Mouse (Mus musculus): ENCODE measurements around the gene Plcxd2. TPM values are rescaled to one million over a fixed set of nuclear protein-coding genes. Genes with fewer than 3 reads are reported as not detected.

Plcxd2 gene
- polyA plus RNA-seq, 1 experiment from 2014 or later = 0.78 TPM

DNA sequence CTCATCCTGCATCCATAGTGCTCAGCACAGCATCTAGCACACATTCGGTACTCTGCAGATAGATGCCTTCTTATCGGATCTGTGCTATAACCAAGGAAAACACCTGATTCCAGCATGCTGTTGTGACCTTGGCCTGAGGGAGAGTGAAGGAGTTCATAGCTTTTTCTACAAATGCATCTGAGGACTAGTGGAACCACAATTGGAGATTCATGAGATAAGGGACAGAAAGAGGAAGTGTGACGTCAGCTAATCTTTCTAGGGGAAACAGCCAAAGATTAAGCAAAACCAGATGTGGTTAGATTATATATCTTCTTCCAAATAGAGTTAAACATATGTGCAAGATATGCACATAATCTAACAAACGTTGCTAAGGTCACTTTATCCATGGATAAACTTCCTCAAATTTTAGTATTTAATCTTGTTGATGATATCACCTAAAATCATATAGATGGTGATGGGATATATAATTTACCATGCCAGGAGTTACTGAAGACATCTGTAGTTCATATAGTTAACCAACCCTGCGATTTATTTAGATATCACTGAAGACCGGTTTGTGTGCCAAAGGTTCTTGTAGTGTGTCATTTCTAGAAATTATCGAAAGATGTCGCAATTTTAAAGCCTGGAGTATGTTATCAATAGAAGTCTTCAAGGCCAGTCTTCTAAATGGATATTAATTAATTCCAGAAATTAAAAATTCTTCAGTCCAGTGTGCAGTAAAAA, 67.7 kb downstream of the Plcxd2 start:
- Histone ChIP-seq H3K4me1 (ENCODE audit: insufficient read depth) (0 out of 2 replicates have a peak, but pooled peaks cover 4% of the 10 kb centered on the region), H3K4me3 (ENCODE audit: low read depth, low read length) (no peak overlapping the region), H3K4me2 (no peak overlapping the region), H3K9ac (no peak overlapping the region), H3K27me3 (ENCODE audit: insufficient read depth, low read length) (no peaks in the 10 kb centered on the region), H3K36me3 (ENCODE audit: insufficient read depth) (no peaks in the 10 kb centered on the region), H3K27ac (ENCODE audit: low read depth) (no peak overlapping the region), H3K9me3 (ENCODE audit: low read depth, low read length) (no peaks in the 10 kb centered on the region)
- 71% methylated on average over 8 of the region's 8 CpGs for WGBS
- DNase-seq (no peak), ATAC-seq (ENCODE audit: insufficient read depth) (no peak)
- no peak for TF ChIP-seq CTCF (IDR thresholded peaks at IDR 0.05; ENCODE audit: low read depth)

DNA sequence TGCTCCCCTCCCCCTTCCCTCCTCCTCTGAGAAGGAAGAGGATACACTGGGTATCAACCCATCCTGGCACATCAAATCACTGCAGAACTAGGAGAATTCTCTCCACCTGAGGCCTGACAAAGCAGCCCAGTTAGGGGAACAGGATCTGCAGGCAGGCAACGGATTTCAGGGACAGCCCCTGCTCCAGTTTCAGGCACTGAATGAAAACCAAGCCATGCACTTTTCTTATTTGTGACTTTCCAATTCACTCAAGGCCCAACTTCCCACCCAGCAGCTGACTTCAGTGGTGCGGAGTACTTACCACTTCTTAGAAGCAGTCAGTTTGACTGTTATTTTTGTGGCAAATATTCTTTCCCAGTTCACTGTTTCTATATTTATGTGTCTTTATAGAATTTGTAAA, 69.3 kb downstream of the Plcxd2 start:
- ATAC-seq (ENCODE audit: insufficient read depth) (no peak), DNase-seq (no peak)
- TF ChIP-seq CTCF (IDR thresholded peaks at IDR 0.05; ENCODE audit: low read depth) = no peak
- Histone ChIP-seq H3K4me2 (no peak overlapping the region), H3K4me1 (ENCODE audit: insufficient read depth) (0 out of 2 replicates have a peak, but pooled peaks cover 4% of the 10 kb centered on the region), H3K9ac (no peak overlapping the region), H3K36me3 (ENCODE audit: insufficient read depth) (no peaks in the 10 kb centered on the region), H3K9me3 (ENCODE audit: low read depth, low read length) (no peaks in the 10 kb centered on the region), H3K27ac (ENCODE audit: low read depth) (no peak overlapping the region), H3K4me3 (ENCODE audit: low read depth, low read length) (no peak overlapping the region), H3K27me3 (ENCODE audit: insufficient read depth, low read length) (no peaks in the 10 kb centered on the region)
- 79% methylated on average over 2 of the region's 2 CpGs for WGBS

DNA sequence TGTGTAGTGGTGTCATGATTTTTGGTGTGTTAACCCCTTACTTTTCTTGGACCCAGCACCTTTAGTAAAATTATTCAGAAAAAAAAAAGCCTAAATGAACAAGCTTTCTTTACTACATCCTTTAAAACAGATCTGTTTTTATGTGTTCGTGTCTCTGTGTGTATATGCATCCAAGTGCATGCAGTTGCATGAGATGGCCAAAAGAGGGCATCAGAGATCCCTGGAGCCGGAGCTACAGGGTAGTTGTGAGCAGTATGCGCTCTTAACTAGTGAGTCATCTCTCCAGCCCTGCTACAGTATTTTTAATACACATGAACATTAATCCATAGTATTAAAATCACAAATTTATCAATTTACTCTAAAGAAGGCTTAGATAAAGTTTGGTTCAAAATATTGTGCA, 70.6 kb downstream of the Plcxd2 start:
- Histone ChIP-seq H3K27me3 (ENCODE audit: insufficient read depth, low read length) (no peaks in the 10 kb centered on the region), H3K27ac (ENCODE audit: low read depth) (no peak overlapping the region), H3K36me3 (ENCODE audit: insufficient read depth) (no peaks in the 10 kb centered on the region), H3K9ac (no peak overlapping the region), H3K4me2 (no peak overlapping the region), H3K9me3 (ENCODE audit: low read depth, low read length) (no peaks in the 10 kb centered on the region), H3K4me3 (ENCODE audit: low read depth, low read length) (no peak overlapping the region), H3K4me1 (ENCODE audit: insufficient read depth) (no peaks in the 10 kb centered on the region)
- TF ChIP-seq CTCF (IDR thresholded peaks at IDR 0.05; ENCODE audit: low read depth) = peak; percentile 42
- ATAC-seq (ENCODE audit: insufficient read depth) (no peak), DNase-seq (no peak)
- 94% methylated on average over 3 of the region's 3 CpGs for WGBS

DNA sequence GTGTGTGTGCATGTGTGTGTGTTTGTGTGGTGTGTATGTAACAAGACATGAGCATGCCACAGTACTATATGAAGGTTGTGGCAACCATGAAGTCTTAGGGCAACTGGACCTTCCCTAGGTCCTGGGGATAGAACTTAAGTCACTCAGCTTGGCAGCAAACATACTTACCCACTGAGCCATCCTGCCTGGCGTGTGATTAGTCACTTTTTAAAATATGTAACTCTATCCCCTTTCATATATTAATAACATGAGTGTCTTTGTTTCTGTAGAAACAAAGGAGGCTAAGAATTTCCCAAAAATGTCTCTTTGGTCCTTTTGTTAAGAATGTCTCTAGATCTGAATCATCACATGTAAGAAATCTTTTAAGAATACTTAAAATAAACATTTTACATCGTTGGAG, 72.6 kb downstream of the Plcxd2 start:
- H3K4me3 ChIP-seq (ENCODE audit: low read depth, low read length) = no peak overlapping the region
- 38% methylated on average over 2 of the region's 2 CpGs for WGBS
- no peaks in the 10 kb centered on the region for H3K36me3 ChIP-seq (ENCODE audit: insufficient read depth)
- H3K9me3 ChIP-seq (ENCODE audit: low read depth, low read length) = no peaks in the 10 kb centered on the region
- no peak overlapping the region for H3K4me2 ChIP-seq
- TF ChIP-seq CTCF (IDR thresholded peaks at IDR 0.05; ENCODE audit: low read depth) = no peak
- H3K27me3 ChIP-seq (ENCODE audit: insufficient read depth, low read length) = no peaks in the 10 kb centered on the region
- H3K27ac ChIP-seq (ENCODE audit: low read depth) = no peak overlapping the region
- DNase-seq (no peak), ATAC-seq (ENCODE audit: insufficient read depth) (no peak)
- no peaks in the 10 kb centered on the region for H3K4me1 ChIP-seq (ENCODE audit: insufficient read depth)
- no peak overlapping the region for H3K9ac ChIP-seq

DNA sequence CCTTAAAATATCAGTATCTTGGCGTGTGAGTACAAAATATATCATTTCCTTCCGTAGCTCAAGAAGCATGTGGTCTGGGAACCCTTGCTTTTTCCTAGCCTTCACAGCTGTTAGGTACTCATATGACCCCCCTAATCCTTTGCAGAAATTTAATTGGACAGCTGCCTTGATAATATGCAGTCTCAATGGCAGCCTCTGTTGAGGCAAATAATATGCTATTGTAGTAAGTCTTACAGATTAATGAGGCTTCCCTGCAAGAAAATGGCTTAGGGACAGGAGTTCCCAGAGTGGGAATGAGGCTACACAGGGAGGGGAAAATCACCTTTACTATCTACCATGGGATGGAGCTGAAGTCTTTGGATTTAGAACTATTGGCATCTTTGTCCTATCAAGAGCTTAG, 73.5 kb downstream of the Plcxd2 start:
- no peaks in the 10 kb centered on the region for H3K9me3 ChIP-seq (ENCODE audit: low read depth, low read length)
- no peaks in the 10 kb centered on the region for H3K27me3 ChIP-seq (ENCODE audit: insufficient read depth, low read length)
- 48% methylated on average over 2 of the region's 2 CpGs for WGBS
- no peaks in the 10 kb centered on the region for H3K36me3 ChIP-seq (ENCODE audit: insufficient read depth)
- no peaks in the 10 kb centered on the region for H3K4me1 ChIP-seq (ENCODE audit: insufficient read depth)
- H3K4me3 ChIP-seq (ENCODE audit: low read depth, low read length) = no peak overlapping the region
- no peak for ATAC-seq (ENCODE audit: insufficient read depth)
- no peak for DNase-seq
- no peak overlapping the region for H3K27ac ChIP-seq (ENCODE audit: low read depth)
- H3K4me2 ChIP-seq = no peak overlapping the region
- no peak overlapping the region for H3K9ac ChIP-seq
- no peak for TF ChIP-seq CTCF (IDR thresholded peaks at IDR 0.05; ENCODE audit: low read depth)

DNA sequence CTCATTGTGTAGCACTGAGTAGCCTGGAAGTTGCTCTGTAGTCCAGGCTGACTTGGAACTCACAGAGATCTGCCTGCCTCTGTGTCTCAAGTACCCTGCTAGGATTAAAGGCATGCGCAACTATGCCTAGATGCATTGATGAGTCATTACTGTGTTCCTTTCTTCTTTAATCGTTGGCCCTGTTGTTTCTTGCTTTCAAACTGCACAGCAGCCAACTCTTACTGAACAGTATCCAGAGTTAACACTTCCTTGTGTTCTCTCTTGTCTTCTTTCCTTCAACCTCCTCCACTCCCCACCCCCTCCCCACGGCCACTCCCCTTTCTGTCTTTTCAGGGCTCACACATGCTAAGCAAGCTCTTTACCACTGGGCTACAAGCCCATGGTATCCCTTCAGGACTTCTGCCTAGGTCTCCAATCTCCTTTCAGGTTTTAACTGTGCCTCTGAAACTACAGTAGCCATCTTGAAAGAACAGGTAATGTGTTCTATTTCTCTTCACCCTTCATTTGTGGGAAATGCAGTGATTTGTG, 74.0 kb downstream of the Plcxd2 start:
- H3K4me2 ChIP-seq = no peak overlapping the region
- ATAC-seq (ENCODE audit: insufficient read depth) (peak; percentile 21; the same call in 1 of the 2 replicates), DNase-seq (no peak)
- no peaks in the 10 kb centered on the region for H3K27me3 ChIP-seq (ENCODE audit: insufficient read depth, low read length)
- WGBS = 67% methylated on average over 3 of the region's 3 CpGs
- H3K4me3 ChIP-seq (ENCODE audit: low read depth, low read length) = no peak overlapping the region
- no peaks in the 10 kb centered on the region for H3K36me3 ChIP-seq (ENCODE audit: insufficient read depth)
- H3K4me1 ChIP-seq (ENCODE audit: insufficient read depth) = no peaks in the 10 kb centered on the region
- H3K27ac ChIP-seq (ENCODE audit: low read depth) = no peak overlapping the region
- H3K9me3 ChIP-seq (ENCODE audit: low read depth, low read length) = no peaks in the 10 kb centered on the region
- no peak for TF ChIP-seq CTCF (IDR thresholded peaks at IDR 0.05; ENCODE audit: low read depth)
- H3K9ac ChIP-seq = no peak overlapping the region

DNA sequence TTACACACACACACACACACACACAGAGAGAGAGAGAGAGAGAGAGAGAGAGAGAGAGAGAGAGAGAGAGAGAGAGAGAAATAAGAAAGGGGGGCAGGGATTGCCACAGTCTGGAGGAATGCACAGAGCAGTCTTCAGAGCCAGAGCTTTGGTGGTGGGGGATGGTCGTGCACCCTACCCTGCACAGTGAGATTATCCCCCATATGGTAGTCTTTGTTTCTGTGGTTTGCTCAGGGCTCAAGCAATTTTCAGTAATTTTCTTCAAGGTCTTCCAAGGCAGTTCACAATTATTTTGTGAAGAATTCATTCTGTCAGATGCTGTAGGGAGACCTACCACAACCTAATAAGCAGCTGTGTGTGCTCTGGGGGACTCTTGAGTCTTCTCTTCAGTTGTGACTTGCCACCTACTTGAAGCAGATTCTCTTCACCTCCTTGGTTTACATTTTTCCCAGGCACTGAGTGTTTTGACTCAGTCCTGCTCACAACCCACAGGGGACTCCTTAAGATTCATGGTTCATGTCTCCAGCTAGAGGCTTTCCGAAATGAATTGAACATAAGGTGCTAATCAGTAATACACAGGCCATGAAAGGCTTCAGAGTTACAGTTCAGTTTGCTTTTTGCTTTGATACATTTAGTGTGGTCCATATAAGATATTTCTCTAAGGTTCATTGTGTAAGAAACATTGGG, 75.2 kb downstream of the Plcxd2 start:
- Histone ChIP-seq H3K36me3 (ENCODE audit: insufficient read depth) (no peaks in the 10 kb centered on the region), H3K9ac (no peak overlapping the region), H3K27me3 (ENCODE audit: insufficient read depth, low read length) (no peaks in the 10 kb centered on the region), H3K4me3 (ENCODE audit: low read depth, low read length) (no peak overlapping the region), H3K4me2 (no peak overlapping the region), H3K9me3 (ENCODE audit: low read depth, low read length) (no peaks in the 10 kb centered on the region), H3K27ac (ENCODE audit: low read depth) (peak overlapping the region; percentile 39; the same call in 1 of the 2 replicates), H3K4me1 (ENCODE audit: insufficient read depth) (no peaks in the 10 kb centered on the region)
- peak; percentile 58; the same call in 1 of the 2 replicates for ATAC-seq (ENCODE audit: insufficient read depth)
- no peak for DNase-seq
- TF ChIP-seq CTCF (IDR thresholded peaks at IDR 0.05; ENCODE audit: low read depth) = no peak
- WGBS = 40% methylated on average over 2 of the region's 2 CpGs
